Mouse (Mus musculus) brown adipose tissue, adult 24 weeks (tissue): Measurements from ENCODE around the gene Pole3. TPM values are rescaled to one million over a fixed set of nuclear protein-coding genes. Genes with fewer than 3 reads are reported as not detected.
A peak's percentile ranks its signal among the peaks of the same experiment; 100 is the strongest.
"Not testable (repeated sequence)": the region's sequence is repeated elsewhere in the genome, so short reads cannot be mapped to it uniquely, and the experiment has no call there.

Experiments
- H3K27ac ChIP-seq: fragments of 200-500 bp; replicated peaks from 2 replicates; pipeline ENCODE4 v1.5.1; 2012; ENCODE audit warnings: low read depth, mild to moderate bottlenecking, low read length
- H3K4me1 ChIP-seq: fragments of 200-500 bp; 2 replicates; pipeline ENCODE4 v1.6.1; 2012; ENCODE audit warnings: low read length, mixed read lengths; ENCODE audit not compliant: control insufficient read depth, insufficient read depth, insufficient read length
- H3K4me3 ChIP-seq: fragments of 200-500 bp; 2 replicates; pipeline ENCODE4 v1.5.1; 2012; ENCODE audit warnings: low read depth, mild to moderate bottlenecking, low read length, moderate library complexity; ENCODE audit not compliant: insufficient read depth
- polyA plus RNA-seq: library from polyadenylated mRNA; stranded (reverse); fragments of >200 nt; gene quantifications from 2 replicates; pipeline ENCODE4 v1.2.4, GENCODE M21; 2012; ENCODE audit not compliant: missing spikeins, insufficient read depth, insufficient read length

Pole3 gene
- polyA plus RNA-seq, 1 experiment, result 44.2 TPM

GRCm38 (mm10) chr4:62486162-62486696 lies 38.6 kb downstream of the Pole3 start:
- no peaks in the 10 kb centered on the region for H3K4me1 ChIP-seq
- no peak overlapping the region for H3K4me3 ChIP-seq
- H3K27ac ChIP-seq, result no peak overlapping the region

DNA sequence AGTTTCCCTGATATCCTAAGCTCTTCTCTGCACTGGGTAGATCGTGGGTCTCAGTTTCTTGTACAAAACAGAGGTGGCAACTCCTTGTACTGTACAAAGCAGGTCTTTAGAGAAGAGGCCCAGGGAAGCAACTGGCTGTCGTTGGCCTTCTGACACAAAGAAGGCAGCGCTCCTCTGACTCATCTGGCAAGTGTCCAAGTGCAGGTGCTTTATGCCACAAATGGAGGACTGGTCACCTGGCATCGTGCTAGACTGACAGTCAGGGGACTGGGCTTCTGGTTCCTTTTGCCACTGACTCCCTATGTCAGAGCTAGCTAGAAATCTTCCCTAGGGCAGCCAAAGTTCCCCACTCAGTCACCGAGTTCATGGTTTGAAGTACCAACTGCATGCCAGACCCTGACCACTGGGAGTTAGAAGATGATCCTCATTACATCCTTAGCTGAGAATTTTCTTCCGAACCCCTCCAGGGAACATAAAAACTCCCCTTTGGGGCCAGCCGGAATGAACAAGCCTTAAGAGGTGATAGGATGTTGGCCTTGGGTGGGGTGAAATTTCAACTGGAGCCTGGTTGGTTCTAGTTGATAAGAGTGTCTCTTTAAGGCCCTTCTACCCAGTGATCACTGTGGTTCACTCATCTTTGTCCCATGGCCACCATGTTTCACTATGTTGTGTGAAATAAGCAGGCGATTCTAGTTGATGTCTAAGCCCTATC lies 39.3 kb downstream of the Pole3 start:
- Histone ChIP-seq H3K27ac (no peak overlapping the region), H3K4me3 (no peak overlapping the region), H3K4me1 (no peaks in the 10 kb centered on the region)

GRCm38 (mm10) chr4:62484928-62485327 lies 39.9 kb downstream of the Pole3 start:
- no peak overlapping the region for H3K27ac ChIP-seq
- no peak overlapping the region for H3K4me3 ChIP-seq
- H3K4me1 ChIP-seq, result no peaks in the 10 kb centered on the region

DNA sequence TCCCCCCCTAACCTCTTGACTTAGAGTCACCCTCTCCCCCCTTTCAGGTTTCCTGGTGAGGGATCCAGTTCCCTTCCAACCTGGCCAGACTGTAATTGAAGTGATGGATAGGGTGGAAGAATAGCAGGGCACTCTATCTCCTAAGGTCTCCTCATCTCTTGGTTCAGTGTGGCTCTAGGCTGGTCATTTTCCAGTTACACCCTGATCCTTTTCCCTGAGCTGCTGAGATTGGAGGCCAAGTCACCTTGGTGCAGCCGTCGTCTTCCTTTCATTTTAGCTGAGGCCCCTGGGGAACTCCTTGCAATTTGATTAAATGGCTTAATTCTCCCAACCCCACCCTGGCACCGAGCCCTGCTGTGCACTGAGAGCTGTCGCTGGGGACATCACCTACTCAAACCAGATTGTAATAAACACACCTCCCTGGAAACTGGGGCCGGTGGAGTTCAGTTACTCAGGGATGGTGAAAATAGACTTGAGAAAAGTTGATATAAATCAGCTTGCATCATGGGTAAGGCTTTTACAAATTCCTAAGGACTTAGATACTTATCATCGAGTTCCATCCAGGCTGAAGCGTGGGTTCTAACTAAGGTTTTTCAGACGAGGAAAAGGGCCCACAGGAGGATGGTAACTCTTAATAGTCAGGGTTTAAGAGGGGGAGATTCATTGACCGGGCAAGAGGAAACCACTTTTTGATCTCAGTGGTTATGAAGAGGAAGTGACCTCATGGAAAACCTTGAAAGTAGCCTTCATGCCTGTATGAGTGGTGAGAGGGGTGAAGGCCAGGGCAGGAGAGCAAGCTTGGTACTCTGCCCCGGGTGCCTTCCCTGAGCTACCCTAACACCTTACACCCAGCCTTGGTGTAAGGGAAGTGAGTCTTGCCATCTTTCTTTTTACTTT lies 43.9 kb downstream of the Pole3 start:
- Histone ChIP-seq H3K27ac (no peak overlapping the region; the same call in 1 of the 2 replicates), H3K4me1 (no peaks in the 10 kb centered on the region), H3K4me3 (no peak overlapping the region)

DNA sequence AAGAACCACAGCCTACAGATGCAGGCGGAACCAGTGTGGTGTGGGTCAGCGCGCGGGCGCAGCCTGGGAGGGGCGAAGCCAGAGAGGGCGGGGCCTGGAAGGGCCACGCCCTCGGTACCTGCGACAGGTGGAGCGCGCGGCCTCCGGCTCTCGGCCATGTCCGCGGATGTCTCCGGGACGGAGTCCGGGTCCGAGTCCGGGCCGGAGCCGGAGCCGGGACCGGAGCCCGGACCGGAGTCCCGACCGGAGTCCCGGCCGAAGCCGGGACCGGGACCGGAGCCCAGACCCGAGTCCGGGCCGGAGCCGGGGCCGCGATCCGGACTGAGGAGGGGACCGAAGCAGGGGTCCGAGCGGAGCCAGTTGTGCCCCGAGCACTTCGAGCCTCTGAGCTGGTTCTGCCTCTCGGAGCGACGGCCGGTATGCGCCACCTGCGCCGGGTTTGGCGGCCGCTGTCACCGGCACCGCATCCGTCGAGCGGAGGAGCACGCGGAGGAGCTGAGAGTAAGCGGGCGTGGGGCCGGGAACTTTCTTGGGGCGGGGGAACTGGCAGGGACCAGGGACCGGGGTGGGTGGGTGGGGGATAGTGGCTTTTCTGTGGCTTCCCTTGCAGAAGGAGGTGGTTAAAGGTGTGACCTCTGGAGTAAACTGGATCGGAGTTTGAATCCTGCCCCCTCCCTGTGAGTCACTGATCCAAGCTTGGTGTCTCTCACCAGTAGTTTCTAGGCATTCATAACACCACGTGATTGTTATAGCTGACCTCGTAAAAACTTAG lies 44.7 kb downstream of the Pole3 start, which contains the start of gene Bspry:
Gene Bspry, plus strand, starts transcription at position 117 of the 772 bp plus-strand sequence.
- Histone ChIP-seq H3K27ac (no peak within 1 kb of the TSS; the same call in 1 of the 2 replicates), H3K4me1 (no peaks in the 10 kb centered on the region)

DNA sequence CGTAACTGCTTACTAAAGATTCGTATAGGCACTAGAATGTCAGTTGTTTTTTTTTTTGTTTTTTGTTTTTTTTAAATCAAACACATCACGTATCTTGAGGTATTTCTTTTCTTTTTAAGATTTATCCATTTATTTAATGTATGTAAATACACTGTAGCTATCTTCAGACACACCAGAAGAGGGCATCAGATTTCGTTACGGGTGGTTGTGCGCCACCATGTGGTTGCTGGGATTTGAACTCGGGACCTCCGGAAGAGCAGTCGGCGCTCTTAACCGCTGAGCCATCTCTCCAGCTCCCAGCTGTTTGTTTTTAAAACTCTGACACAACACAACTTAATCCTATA lies 45.3 kb downstream of the Pole3 start:
- H3K4me3 ChIP-seq, result peak overlapping the region; percentile 54

More for the DNA sequence above, 44.7 kb downstream of the Pole3 start, which contains the start of gene Bspry:
- peak within 1 kb of the TSS; percentile 54 for H3K4me3 ChIP-seq

GRCm38 (mm10) chr4:62477542-62478244 lies 47.2 kb downstream of the Pole3 start:
- Histone ChIP-seq H3K4me3 (no peak overlapping the region), H3K27ac (no peak overlapping the region), H3K4me1 (no peaks in the 10 kb centered on the region)

More for the DNA sequence above, 45.3 kb downstream of the Pole3 start:
- not testable (repeated sequence) for H3K27ac ChIP-seq, H3K4me1 ChIP-seq

DNA sequence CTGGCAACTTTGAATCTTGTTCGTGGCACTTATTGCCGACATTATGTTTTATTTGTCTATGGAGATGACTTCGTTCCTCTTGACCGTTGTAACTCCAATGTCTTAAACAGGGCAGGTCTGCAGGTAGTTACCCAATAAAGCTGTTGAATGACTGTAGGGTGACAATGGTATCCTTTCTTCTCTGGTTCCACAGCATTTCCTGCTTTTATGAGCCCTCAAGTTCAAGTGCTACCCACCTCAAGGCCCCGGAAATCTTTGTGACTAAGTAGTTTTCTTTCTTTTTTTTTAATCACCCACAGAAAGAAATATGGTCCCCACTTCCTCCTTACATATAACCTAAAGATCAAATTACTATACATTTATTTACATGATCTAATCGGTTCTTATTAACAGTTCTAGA lies 49.1 kb downstream of the Pole3 start:
- no peak overlapping the region for H3K27ac ChIP-seq
- no peak overlapping the region for H3K4me3 ChIP-seq
- no peaks in the 10 kb centered on the region for H3K4me1 ChIP-seq

GRCm38 (mm10) chr4:62475131-62475530 lies 49.7 kb downstream of the Pole3 start:
- Histone ChIP-seq H3K4me3 (no peak overlapping the region), H3K27ac (no peak overlapping the region), H3K4me1 (no peaks in the 10 kb centered on the region)

Other genes starting within 250 kb of the Pole3 start
- 13.0 and 13.5 TPM in 2 replicates for gene Fkbp15, start 164.5 kb downstream of the Pole3 start, polyA plus RNA-seq
- gene Slc31a1, start 164.3 kb downstream of the Pole3 start, polyA plus RNA-seq, result 18.6 and 21.6 TPM in 2 replicates
- gene Cdc26, start 116.4 kb downstream of the Pole3 start, polyA plus RNA-seq, result 52.5 and 76.2 TPM in 2 replicates
- 5.1 and 5.4 TPM in 2 replicates for gene Prpf4, start 116.3 kb downstream of the Pole3 start, polyA plus RNA-seq
- not detected in 2 replicates for gene Rnf183, start 89.8 kb downstream of the Pole3 start, polyA plus RNA-seq
- not detected in 2 replicates for gene Wdr31, start 54.2 kb downstream of the Pole3 start, polyA plus RNA-seq
- not detected in 2 replicates for gene Bspry, start 45.0 kb downstream of the Pole3 start, polyA plus RNA-seq
- gene Hdhd3, start 21.6 kb downstream of the Pole3 start, polyA plus RNA-seq, result 9.1 and 14.9 TPM in 2 replicates
- 73.2 and 87.7 TPM in 2 replicates for gene Alad, start 5.2 kb downstream of the Pole3 start, polyA plus RNA-seq
- not detected in 2 replicates for gene 4933430I17Rik, start 301 bp upstream of the Pole3 start, polyA plus RNA-seq
- gene Rgs3, start 34.8 kb upstream of the Pole3 start, polyA plus RNA-seq, result 49.5 and 102 TPM in 2 replicates